Comparison of ENCODE assay signal across 25 mouse cellular contexts in genomic region chr4:116049211-116049610, GRCm38 (mm10).
"Had no signal": no experiment of that assay in that cellular context is flagged by ENCODE, and none has a peak within 500 bp of the region (broad histone marks: within the 10 kb centered on the region; RNA-seq: fewer than 3 reads in every experiment).

No protein-coding gene starts in this region.

- H3K36me3 ChIP-seq: hindbrain, embryonic 15.5 days had no signal

- ATAC-seq: hindbrain, postnatal 0 days; intestine, embryonic 16.5 days had no signal

- DNase-seq: gastrocnemius, postnatal 14 days; gastrocnemius, postnatal 36 days; heart, adult 11 months; heart, adult 2 months; heart, postnatal 14 days; heart, postnatal 36 days; kidney, adult 11 months; kidney, adult 2 months; kidney, adult 9 months; kidney, postnatal 14 days; kidney, postnatal 36 days; layer of hippocampus, adult 9-11 months; layer of hippocampus, postnatal 36 days; left cerebral cortex, postnatal 4 days had no signal

- H3K9me3 ChIP-seq: heart, embryonic 13.5 days; heart, embryonic 15.5 days; hindbrain, embryonic 13.5 days; hindbrain, embryonic 15.5 days; kidney, embryonic 15.5 days; limb, embryonic 13.5 days; limb, embryonic 15.5 days had no signal

- H3K9ac ChIP-seq: heart, embryonic 13.5 days; heart, embryonic 15.5 days; hindbrain, embryonic 13.5 days; hindbrain, embryonic 15.5 days; kidney, embryonic 15.5 days; limb, embryonic 13.5 days; limb, embryonic 15.5 days had no signal

- H3K4me3 ChIP-seq: heart, adult 2 months; heart, embryonic 13.5 days; heart, embryonic 15.5 days; hindbrain, embryonic 13.5 days; hindbrain, embryonic 15.5 days; kidney, embryonic 15.5 days; limb, embryonic 13.5 days; limb, embryonic 15.5 days had no signal

- H3K4me2 ChIP-seq: heart, embryonic 11.5 days; heart, embryonic 13.5 days; heart, embryonic 15.5 days; hindbrain, embryonic 13.5 days; hindbrain, embryonic 15.5 days; kidney, embryonic 15.5 days; limb, embryonic 13.5 days; limb, embryonic 15.5 days had no signal

- H3K27ac ChIP-seq: heart, adult 2 months; heart, embryonic 13.5 days; heart, embryonic 15.5 days; hindbrain, embryonic 13.5 days; hindbrain, embryonic 15.5 days; hindbrain, postnatal 0 days; kidney, embryonic 15.5 days; kidney, postnatal 0 days; limb, embryonic 13.5 days; limb, embryonic 15.5 days had no signal

- H3K27me3 ChIP-seq: heart, embryonic 13.5 days; heart, embryonic 15.5 days; hindbrain, embryonic 13.5 days; hindbrain, embryonic 15.5 days; kidney, embryonic 15.5 days; limb, embryonic 13.5 days; limb, embryonic 15.5 days had no signal
